Mouse (Mus musculus) heart, adult 9 months (tissue): ENCODE measurements around the gene Klk10.

Experiments
- DNase-seq, 2 experiments: peaks; one replicate each; pipeline ENCODE4 v3.0.0; 2022; ENCODE audit warnings: low spot score in 2 of 2

Klk10 gene

DNA sequence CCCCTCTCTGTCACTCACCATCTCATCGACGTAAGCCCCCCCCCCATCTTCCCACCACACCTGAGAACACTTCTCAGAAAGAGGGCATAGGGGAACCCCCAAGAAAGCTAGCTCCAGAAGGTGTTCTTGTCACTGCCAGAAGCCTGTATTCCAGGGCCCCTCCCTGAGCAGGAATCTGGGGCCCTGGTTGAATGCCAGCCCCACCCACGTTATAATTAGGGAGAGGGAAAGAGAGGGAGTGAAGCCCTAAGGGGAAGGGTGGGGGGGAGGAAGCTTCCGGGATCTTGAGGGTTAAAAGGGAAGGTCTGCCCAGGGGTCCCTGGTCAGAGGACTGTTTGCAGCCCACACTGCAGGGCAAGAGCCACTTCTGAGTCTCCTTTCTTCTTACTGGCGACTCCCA, at the start of gene Klk10:
Gene Klk10, plus strand, starts transcription at position 290 of the 400 bp plus-strand sequence.
- no peak for DNase-seq

DNA sequence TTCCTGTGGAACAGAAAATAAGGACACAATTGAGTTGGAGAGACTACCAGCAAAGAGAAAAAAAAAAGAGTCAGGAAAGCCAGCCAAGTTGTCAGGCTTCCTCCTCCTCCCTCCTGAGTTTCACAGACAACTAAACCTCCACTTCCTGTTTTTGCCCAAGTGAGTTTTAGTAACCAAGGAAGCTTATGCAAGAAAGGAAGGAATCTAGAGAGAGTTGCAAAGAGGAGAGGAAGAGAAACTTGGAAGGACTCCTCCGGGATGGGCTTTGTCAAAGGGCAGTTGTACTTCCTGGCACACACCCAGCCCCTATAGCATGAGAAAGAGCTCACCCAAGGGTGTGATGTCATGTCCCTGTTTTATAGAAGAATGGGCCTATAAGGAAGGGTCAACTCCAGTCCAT, 33.0 kb upstream of the Klk10 start:
- peak; percentile 52 to 80 for DNase-seq

DNA sequence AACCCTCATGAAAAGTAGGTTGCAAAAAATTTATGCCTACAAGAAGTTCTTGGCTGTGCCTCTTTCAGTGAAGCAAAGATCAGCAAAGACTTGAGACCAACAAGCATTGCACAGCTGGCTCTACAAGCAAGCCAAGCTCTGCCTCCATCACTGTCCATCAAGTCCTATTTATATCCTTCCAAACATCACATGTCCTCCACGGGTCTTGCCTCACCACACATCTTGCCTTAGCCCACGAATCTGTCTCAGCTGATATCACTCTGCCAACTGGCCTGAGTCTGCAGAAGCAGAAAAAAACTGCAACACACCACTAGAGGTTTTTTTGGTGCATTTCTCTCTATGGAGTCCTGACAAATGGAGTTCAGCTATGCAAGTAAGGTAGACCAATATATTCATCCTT, 28.0 kb upstream of the Klk10 start:
- DNase-seq, result no peak

DNA sequence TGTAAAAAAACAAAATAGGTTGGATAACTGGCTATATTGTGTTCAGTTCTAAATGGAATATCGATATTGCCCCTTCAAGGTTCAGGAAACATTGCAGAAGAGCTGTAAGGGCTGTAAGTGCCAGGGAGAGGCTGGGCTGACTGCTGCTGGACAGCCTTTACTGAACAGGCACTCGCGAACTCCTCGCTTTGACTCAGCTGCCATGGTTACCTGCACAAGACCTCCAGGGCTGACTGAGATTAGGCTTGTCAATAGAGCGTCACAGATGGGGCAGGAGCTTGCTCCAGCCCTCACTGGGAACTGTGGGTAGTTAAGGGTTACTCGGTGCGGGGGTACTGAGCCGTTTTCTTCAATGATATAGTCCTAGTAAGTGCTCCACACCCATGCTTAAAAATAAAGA, 14.4 kb upstream of the Klk10 start:
- DNase-seq, result no peak

DNA sequence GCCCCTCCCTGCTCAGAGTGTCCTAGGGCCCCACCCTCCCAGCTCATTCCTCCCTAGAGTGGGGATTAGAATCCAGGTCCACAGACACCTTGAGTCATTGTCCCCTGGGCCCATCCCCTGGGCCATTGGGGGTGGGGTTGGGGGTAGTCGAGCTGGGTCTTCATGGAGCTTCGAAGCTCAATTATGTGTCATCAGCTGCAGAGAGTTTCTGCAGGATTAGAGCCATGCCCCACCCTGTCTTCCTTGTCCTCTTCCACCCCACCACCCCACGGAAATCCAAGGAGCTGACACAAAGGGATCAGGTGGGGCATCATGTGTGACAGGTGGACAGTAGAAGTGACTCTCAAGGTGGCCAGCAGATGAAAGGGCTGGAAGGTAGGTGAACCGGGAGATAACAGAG, 12.2 kb upstream of the Klk10 start, which contains the start of gene Klk12:
Gene Klk12, plus strand, starts transcription at position 301 of the 400 bp plus-strand sequence.
- no peak for DNase-seq

DNA sequence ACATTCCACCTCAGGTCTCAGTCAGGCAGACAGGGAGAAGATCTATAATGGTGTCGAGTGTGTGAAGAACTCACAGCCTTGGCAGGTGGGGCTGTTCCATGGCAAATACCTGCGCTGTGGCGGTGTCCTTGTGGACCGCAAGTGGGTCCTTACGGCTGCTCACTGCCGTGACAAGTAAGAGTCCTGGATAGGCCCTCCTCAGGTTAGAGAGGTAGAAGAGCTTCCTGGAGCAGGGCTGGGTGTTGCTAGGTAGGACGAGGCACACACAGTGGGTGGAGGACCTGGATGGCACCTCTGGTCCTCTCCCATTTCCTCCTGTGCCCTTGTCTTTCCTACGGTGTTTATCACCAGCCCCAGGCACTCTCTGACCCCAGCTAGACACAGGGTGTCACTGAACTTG, 11.2 kb upstream of the Klk10 start:
- no peak for DNase-seq

DNA sequence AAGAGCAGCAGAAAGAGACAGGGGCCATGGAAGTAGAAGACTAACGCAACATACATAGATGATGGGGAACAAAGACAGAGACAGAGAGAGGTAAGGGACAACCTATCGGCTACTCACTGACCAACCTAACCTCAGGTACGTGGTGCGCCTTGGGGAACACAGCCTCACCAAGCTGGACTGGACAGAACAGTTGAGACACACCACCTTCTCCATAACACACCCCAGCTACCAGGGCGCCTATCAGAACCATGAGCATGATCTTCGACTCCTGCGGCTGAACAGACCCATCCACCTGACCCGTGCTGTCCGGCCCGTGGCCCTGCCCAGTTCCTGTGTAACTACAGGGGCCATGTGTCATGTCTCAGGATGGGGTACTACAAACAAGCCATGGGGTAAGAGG, 10.1 kb upstream of the Klk10 start:
- DNase-seq, result no peak

DNA sequence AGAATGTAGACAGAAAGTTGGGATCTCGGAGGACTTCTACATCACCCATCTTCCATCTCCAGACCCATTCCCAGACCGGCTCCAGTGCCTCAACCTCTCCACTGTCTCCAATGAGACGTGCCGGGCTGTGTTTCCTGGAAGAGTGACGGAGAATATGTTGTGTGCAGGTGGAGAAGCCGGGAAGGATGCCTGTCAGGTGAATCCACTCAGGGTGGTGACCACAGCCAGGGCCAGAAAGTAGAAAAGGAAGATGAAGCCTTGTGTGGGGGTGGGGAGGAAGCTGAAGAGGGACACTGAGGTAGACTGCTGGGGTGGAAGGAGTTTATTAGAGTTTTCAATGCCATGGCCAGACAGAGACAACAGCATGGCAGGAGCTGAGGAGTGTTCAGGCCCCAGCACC, 8.9 kb upstream of the Klk10 start:
- no peak for DNase-seq

DNA sequence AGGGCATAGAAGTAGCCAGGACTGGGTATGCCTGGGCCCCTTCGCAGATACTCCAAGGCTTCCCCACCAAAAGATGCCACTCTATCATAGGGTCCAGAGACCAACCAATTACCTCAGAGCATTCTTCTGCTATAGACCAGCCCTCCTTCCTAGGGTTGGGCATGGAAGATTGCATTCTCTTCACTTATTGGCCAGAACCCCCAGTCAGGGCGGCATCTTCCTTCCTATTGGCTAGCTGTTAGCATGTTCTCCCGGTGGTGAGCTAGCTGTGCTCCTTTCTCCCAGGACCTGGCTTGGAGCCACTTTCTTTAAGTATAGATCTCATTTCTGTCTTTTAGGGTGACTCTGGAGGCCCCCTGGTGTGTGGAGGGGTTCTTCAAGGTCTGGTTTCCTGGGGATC, 7.9 kb upstream of the Klk10 start:
- no peak for DNase-seq

DNA sequence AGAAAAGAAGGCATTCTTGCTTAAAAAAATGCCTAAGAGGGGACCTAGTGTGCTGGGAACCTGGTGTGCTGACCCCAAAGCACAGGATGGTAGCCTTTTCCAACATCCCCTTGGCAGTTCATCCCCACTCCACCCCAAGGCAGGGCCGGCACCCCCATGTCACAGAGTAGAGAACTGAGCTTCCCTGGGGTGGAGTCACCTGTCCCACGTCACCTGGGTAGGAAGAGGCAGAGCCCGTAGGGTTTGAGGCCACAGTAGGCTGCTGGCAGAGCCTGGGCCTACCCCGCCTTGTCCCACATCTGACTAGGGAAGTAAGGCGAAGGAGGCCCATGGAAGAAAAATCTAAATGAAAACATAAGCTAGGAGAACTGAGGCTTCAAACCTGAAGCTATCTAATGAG, 6.5 kb upstream of the Klk10 start, which contains the start of gene Klk11:
Gene Klk11, plus strand, starts transcription at position 241 of the 400 bp plus-strand sequence.
- no peak for DNase-seq

DNA sequence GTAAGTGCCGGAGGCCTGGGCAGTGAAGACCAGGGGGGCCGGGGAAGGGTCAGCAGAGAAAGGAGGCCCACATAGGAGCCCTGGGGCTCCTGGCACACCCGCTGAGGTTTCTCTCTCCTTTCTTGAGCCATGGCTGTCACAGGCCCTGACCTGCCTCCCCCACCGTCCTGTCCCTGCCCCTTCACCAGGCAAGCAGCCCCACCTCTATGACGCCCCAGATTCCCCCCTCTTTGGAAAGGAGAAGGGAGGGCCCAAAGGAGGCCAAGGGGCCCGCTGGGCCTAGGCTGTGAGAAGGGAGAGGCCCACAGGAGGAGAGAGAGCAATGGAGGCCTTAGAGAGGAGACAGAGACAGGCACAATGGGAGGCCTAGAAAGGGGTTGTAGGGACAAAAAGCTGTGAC, 6.0 kb upstream of the Klk10 start:
- DNase-seq, result no peak

DNA sequence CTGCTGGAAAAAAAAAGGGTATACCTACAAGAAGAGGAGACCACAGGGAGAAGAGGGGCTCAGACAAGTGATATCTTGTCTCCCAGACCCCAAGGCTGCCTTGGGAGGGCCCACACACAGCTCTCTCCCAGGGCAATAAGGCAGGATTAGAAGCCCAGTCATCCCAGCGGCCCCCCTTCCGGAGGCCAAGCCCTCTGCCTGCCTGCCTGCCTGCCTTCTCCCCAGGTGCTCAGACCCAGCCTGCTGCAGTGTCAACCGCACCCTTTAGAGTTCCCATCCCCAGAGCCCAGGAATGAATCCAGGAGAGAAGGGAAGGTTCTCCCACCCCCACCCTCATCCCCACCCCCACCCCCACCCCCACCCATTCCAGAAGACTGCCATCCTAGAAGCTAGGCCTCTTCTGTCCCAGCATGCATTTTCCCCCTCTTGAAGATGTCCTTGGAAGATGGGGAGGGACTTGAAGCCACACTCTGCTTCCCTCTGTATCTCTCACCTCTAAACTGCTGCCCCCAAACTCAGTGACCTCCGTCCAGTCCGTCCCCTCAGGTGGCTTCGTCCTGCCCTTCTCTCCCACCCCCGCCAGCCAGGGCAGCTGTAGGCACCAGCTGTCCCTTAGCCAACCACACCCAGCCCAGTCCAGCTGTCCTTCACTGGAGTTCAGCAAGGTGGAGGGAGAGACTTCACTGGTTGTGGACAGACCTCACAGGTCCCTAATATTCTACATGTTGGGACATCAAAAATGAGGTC, 5.4 kb upstream of the Klk10 start:
- no peak for DNase-seq

DNA sequence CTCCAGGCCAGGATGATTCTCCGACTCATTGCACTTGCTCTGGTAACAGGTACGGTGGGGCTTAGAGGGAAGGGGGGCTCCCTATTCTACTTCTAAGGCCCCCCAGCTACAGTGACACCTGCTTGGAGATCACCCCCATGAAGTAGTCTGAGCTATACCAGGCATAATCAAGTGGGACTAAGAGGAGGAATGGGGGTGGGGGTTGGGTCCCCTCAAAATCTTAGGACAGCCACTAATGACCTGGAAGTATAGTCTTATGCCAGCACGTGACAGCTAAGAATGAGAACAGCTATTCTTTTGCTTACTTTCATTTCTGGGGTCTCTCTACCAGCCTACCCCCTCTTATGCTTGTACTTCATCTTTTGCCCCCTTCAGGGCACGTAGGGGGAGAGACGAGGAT, 4.3 kb upstream of the Klk10 start:
- DNase-seq, result no peak

DNA sequence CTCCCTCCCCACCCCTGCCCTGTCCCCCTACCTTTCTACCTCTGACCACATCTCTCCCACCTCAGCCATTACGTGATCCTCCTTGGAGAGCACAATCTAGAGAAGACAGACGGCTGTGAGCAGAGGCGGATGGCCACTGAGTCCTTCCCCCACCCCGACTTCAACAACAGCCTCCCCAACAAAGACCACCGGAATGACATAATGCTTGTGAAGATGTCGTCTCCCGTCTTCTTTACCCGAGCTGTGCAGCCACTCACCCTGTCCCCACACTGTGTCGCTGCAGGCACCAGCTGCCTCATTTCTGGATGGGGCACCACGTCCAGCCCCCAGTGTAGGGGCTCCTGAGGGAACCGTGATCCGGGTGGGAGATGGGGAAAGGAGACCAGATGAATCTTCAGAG, 3.4 kb upstream of the Klk10 start:
- no peak for DNase-seq

DNA sequence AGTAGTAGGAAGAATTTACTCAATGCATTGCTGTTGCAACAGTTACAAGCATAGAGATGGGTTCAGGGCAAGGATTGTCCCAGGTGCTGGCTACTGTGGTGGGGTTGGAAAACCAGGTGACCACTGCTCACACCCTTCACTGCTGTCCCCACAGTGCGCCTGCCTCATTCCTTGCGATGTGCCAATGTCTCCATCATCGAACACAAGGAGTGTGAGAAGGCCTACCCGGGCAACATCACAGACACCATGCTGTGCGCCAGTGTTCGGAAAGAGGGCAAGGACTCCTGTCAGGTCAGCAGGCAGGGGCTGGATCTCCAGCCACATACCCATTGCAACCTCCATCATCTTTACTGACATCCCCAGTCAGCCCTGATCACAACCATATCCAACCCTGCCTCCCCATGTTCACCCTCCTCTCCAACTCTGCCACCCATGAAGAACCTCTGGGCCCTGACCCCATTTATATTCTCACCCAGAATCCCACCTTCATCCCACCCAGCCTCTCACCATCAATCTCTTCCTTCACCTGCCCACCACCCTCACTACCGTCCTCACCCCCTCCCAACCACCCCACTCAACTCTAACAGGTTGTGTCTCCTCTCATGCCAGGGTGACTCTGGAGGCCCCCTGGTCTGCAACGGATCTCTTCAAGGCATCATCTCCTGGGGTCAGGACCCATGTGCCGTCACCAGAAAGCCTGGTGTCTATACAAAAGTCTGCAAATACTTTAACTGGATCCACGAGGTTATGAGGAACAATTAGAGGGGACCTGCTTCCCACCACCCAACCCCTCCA, 2.5 kb upstream of the Klk10 start:
- no peak for DNase-seq

DNA sequence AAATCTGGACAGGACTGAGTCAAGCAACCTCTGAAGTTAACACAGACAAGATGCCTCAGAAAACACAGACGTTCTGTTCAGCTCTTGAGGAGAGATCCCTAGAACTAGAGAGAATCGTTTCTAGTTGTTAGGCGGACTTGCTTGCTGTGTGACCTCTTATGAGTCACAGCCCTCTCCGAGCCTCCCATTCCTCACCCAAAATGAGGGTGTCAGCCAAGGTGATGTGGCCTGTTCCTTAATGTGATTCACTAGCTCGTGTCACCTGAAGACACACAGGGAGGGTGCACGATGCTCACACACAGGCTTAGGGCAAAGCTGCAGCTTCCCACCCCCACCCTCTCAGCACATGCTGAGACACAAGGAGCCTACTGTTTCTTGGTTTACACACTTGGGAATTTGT, 594 bp upstream of the Klk10 start:
- DNase-seq, result no peak

DNA sequence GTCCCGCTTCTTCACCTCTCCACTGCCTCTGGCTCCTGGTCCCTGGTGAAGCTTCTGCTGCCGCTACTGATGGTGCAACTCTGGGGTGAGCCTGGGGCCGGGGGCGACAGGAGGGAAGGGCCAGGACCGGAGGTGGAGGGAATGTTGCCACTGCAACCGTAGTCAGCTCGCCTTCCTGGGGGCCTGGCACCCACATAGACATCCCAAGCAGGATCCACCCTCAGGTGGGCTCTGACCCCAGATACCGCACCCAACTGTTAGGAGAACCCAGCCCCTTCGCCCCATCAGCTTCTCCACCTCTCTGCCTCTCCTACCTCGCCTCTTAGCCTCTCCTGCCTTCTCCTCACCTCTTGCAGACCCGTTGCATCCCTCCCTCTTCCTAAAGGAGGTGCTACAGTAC, 706 bp downstream of the Klk10 start:
- DNase-seq, result no peak

DNA sequence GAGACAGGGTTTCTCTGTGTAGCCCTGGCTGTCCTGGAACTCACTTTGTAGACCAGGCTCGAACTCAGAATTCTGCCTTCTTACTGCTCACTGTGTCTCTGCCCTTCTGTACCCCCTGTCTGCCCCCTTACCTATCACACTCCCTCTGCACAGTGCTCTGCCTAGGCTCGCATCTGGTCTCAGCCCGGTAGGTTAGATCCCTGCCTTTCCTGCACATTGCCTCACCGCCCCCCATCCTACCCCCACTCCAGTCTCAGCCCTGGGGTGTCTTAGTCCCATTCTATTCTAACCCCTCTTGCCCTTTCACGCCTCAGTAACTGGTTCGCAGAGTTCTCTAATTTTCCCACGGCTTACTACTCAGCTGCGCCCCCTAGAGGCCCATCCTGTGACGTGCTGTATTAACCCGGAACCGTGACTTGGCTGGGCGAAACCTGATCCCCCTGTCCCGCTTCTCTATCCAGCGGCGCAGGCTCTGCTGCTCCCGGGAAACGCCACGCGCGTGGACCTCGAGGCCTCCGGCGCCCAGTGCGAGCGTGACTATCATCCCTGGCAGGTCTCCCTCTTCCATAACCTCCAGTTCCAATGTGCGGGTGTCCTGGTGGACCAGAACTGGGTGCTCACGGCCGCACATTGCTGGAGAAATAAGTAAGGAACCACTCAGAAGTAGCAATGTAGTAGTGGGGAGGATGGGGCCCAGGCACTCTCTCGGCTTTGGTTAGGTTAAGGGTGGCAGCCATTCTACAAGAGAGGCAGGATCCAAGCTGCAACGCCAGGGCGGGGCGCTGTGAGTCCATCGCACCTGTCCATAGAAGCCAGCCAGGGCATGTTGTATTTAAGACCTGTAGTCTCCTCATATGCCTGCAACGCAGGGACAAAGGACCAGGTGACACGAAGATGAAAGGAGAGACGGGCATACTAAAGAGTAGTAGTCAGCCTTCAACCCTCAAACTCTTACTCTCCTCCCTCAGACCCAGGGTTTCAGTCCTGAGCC, 1.7 kb downstream of the Klk10 start:
- DNase-seq, result peak; percentile 58 to 68

DNA sequence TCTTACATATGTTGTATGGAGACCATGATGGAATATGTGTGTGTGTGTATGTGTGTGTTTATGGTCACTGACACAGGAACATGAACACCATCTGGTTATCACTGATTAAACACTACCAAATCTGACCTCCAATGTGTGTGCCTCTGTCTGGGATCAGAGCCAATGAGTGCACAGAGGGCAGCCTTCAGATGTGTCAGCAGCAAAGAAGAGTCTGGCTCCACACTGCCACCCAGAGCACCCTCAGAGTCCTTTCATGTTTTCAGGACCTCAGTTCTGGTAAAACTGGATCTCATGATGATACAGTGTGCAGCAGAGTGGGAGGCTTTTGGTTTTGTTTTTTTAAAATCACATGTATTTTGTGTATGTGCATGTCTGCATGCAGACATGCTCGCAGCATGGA, 4.5 kb downstream of the Klk10 start:
- no peak for DNase-seq

DNA sequence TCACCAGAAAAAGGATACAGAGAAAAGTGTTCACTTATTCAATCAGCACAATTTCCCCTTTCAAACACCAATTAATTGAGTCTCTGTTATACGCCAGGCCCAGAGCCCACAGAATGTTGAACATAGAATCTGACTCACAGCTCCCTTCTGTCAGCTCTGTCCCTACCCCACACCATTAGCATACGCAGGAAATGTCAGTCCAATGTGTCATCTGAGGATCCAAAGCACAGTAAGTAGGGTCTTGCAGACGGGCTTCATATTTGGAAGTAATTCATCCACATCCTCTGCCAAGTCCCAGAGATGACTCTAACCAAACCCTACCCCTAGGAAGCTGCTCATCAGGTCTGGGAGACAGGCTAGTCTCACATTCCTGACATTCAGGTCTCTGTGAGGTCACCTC, 7.3 kb downstream of the Klk10 start:
- DNase-seq, result no peak

DNA sequence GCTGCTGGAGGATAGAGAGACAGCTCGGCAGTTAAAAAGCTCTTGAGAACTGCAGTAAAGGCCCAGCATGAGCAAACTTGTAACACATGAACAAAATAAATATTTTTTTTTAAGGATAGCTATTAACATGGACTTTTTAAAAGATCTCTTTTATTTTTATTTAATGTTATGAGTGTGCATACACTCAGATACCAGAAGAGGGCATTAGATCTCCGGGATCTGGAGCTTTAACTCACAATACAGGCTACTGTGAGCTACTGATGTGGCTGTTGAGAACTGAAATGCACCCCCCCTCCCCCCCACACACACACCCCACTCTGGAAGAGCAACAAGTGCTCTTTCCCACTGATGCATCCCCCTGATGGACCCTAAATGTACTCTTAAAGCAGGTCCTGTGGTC, 8.5 kb downstream of the Klk10 start:
- no peak for DNase-seq

DNA sequence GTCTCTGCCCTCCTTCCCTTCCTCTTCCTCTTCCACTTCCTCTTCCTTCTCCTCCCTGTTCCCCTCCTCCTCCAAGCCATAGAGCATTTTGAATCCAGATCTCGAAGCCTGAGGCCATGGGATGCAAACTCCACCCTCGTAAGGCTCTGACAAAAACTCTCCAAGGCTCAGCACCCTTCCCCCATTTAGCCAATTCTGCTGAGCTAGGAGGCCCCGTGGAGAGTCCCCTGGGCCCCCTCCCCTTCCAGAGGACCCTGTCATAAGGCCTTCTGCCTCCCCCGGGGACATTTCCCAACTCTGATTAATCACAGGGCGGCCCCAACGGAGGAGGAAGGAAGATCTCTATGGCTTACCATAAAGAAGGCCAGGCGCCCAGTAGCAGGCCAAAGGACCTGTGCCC, 10.8 kb downstream of the Klk10 start, which contains the start of gene Klk9:
Gene Klk9, plus strand, starts transcription at position 301 of the 400 bp plus-strand sequence.
- DNase-seq, result no peak
